Mouse (Mus musculus): ENCODE measurements around the gene Rnf157. TPM values are rescaled to one million over a fixed set of nuclear protein-coding genes. Genes with fewer than 3 reads are reported as not detected.

Gene Rnf157
- polyA plus RNA-seq, 1 experiment from 2014 or later, result 20.8 TPM

- Histone ChIP-seq H3K9ac (ENCODE audit: low read length) (0 out of 2 replicates have a peak overlapping the region, but pooled peaks have one; percentile 37), H3K27me3 (ENCODE audit: control insufficient read depth, insufficient read depth, low read length) (no peaks in the 10 kb centered on the region), H3K9me3 (ENCODE audit: control insufficient read depth, low read length) (no peaks in the 10 kb centered on the region), H3K36me3 (ENCODE audit: control insufficient read depth, insufficient read depth, low read length) (peaks cover 10% of the 10 kb centered on the region; the same call in 1 of the 2 replicates), H3K27ac (replicated peaks; ENCODE audit: low read depth, low read length) (0 out of 2 replicates have a peak overlapping the region, but pooled peaks have one; percentile 22), H3K4me1 (ENCODE audit: control insufficient read depth, insufficient read depth, low read length) (peaks cover 14% of the 10 kb centered on the region), H3K4me3 (ENCODE audit: low read depth, low read length) (0 out of 2 replicates have a peak overlapping the region, but pooled peaks have one; percentile 5), H3K4me2 (ENCODE audit: low read depth, severe bottlenecking) (peak overlapping the region; percentile 83; the same call in 1 of the 2 replicates)
- 83% methylated on average over 5 of the region's 5 CpGs for WGBS
- no peak for DNase-seq (ENCODE audit: low spot score)
- ATAC-seq (ENCODE audit: insufficient number of reproducible peaks, low FRiP score, low TSS enrichment, low read depth), result no peak
Observed at GRCm38 (mm10) chr11:116435992-116436724, 23.3 kb upstream of the Rnf157 start.

- H3K4me1 ChIP-seq (ENCODE audit: control insufficient read depth, insufficient read depth, low read length), result peaks cover 14% of the 10 kb centered on the region
- whole genome bisulfite sequencing, result 51% methylated on average over 12 of the region's 12 CpGs
Observed at GRCm38 (mm10) chr11:116434967-116435752, 22.3 kb upstream of the Rnf157 start.

GRCm38 (mm10) chr11:116434287-116434966 is 21.6 kb upstream of the Rnf157 start:
- Histone ChIP-seq H3K4me1 (ENCODE audit: control insufficient read depth, insufficient read depth, low read length) (peaks cover 14% of the 10 kb centered on the region), H3K9me3 (ENCODE audit: control insufficient read depth, low read length) (no peaks in the 10 kb centered on the region)
- under 1% methylated on average over 28 of the region's 67 CpGs for WGBS

More at GRCm38 (mm10) chr11:116434967-116435752, 22.3 kb upstream of the Rnf157 start:
- peaks cover 10% of the 10 kb centered on the region; the same call in 1 of the 2 replicates for H3K36me3 ChIP-seq (ENCODE audit: control insufficient read depth, insufficient read depth, low read length)
- H3K4me3 ChIP-seq (ENCODE audit: low read depth, low read length), result peak overlapping the region; percentile 89
- H3K9ac ChIP-seq (ENCODE audit: low read length), result peak overlapping the region; percentile 92
- no peaks in the 10 kb centered on the region for H3K9me3 ChIP-seq (ENCODE audit: control insufficient read depth, low read length)
- no peak for ATAC-seq (ENCODE audit: insufficient number of reproducible peaks, low FRiP score, low TSS enrichment, low read depth)
- DNase-seq (ENCODE audit: low spot score), result no peak
- no peaks in the 10 kb centered on the region for H3K27me3 ChIP-seq (ENCODE audit: control insufficient read depth, insufficient read depth, low read length)
- peak overlapping the region; percentile 84 for H3K27ac ChIP-seq (replicated peaks; ENCODE audit: low read depth, low read length)
- H3K4me2 ChIP-seq (ENCODE audit: low read depth, severe bottlenecking), result peak overlapping the region; percentile 83

GRCm38 (mm10) chr11:116433356-116434286 is 20.8 kb upstream of the Rnf157 start, which contains the start of gene Ubald2:
Gene Ubald2, plus strand, starts transcription at chr11:116434094.
- Histone ChIP-seq H3K36me3 (ENCODE audit: control insufficient read depth, insufficient read depth, low read length) (peaks cover 7% of the 10 kb centered on the region; the same call in 1 of the 2 replicates), H3K9ac (ENCODE audit: low read length) (peak within 1 kb of the TSS; percentile 92), H3K4me1 (ENCODE audit: control insufficient read depth, insufficient read depth, low read length) (peaks cover 14% of the 10 kb centered on the region), H3K4me2 (ENCODE audit: low read depth, severe bottlenecking) (peak within 1 kb of the TSS; percentile 83), H3K4me3 (ENCODE audit: low read depth, low read length) (peak within 1 kb of the TSS; percentile 89), H3K9me3 (ENCODE audit: control insufficient read depth, low read length) (no peaks in the 10 kb centered on the region), H3K27me3 (ENCODE audit: control insufficient read depth, insufficient read depth, low read length) (no peaks in the 10 kb centered on the region), H3K27ac (replicated peaks; ENCODE audit: low read depth, low read length) (peak within 1 kb of the TSS; percentile 84)
- DNase-seq (ENCODE audit: low spot score) (peak; percentile 99), ATAC-seq (ENCODE audit: insufficient number of reproducible peaks, low FRiP score, low TSS enrichment, low read depth) (peak; percentile 97)
- WGBS, result 2% methylated on average over 59 of the region's 66 CpGs

More at GRCm38 (mm10) chr11:116434287-116434966, 21.6 kb upstream of the Rnf157 start:
- Histone ChIP-seq H3K4me2 (ENCODE audit: low read depth, severe bottlenecking) (peak overlapping the region; percentile 83), H3K4me3 (ENCODE audit: low read depth, low read length) (peak overlapping the region; percentile 89), H3K9ac (ENCODE audit: low read length) (peak overlapping the region; percentile 92), H3K27me3 (ENCODE audit: control insufficient read depth, insufficient read depth, low read length) (no peaks in the 10 kb centered on the region), H3K36me3 (ENCODE audit: control insufficient read depth, insufficient read depth, low read length) (peaks cover 10% of the 10 kb centered on the region; the same call in 1 of the 2 replicates), H3K27ac (replicated peaks; ENCODE audit: low read depth, low read length) (peak overlapping the region; percentile 84)
- DNase-seq (ENCODE audit: low spot score), result peak; percentile 75
- ATAC-seq (ENCODE audit: insufficient number of reproducible peaks, low FRiP score, low TSS enrichment, low read depth), result peak; percentile 8; the same call in 1 of the 2 replicates

- DNase-seq (ENCODE audit: low spot score) (no peak), ATAC-seq (ENCODE audit: insufficient number of reproducible peaks, low FRiP score, low TSS enrichment, low read depth) (no peak)
- Histone ChIP-seq H3K36me3 (ENCODE audit: control insufficient read depth, insufficient read depth, low read length) (peaks cover 7% of the 10 kb centered on the region; the same call in 1 of the 2 replicates), H3K4me3 (ENCODE audit: low read depth, low read length) (no peak overlapping the region), H3K9ac (ENCODE audit: low read length) (no peak overlapping the region), H3K4me1 (ENCODE audit: control insufficient read depth, insufficient read depth, low read length) (peaks cover 14% of the 10 kb centered on the region), H3K4me2 (ENCODE audit: low read depth, severe bottlenecking) (peak overlapping the region; percentile 1; the same call in 1 of the 2 replicates), H3K27me3 (ENCODE audit: control insufficient read depth, insufficient read depth, low read length) (no peaks in the 10 kb centered on the region), H3K27ac (replicated peaks; ENCODE audit: low read depth, low read length) (0 out of 2 replicates have a peak overlapping the region, but pooled peaks have one; percentile 30), H3K9me3 (ENCODE audit: control insufficient read depth, low read length) (no peaks in the 10 kb centered on the region)
- WGBS, result 67% methylated on average over 8 of the region's 8 CpGs
Observed at GRCm38 (mm10) chr11:116432593-116433355, 19.9 kb upstream of the Rnf157 start.

- Histone ChIP-seq H3K27me3 (ENCODE audit: control insufficient read depth, insufficient read depth, low read length) (no peaks in the 10 kb centered on the region), H3K4me3 (ENCODE audit: low read depth, low read length) (no peak overlapping the region), H3K4me1 (ENCODE audit: control insufficient read depth, insufficient read depth, low read length) (peaks cover 14% of the 10 kb centered on the region), H3K9ac (ENCODE audit: low read length) (no peak overlapping the region), H3K4me2 (ENCODE audit: low read depth, severe bottlenecking) (no peak overlapping the region), H3K27ac (replicated peaks; ENCODE audit: low read depth, low read length) (no peak overlapping the region), H3K36me3 (ENCODE audit: control insufficient read depth, insufficient read depth, low read length) (peaks cover 1% of the 10 kb centered on the region; the same call in 1 of the 2 replicates), H3K9me3 (ENCODE audit: control insufficient read depth, low read length) (no peaks in the 10 kb centered on the region)
- DNase-seq (ENCODE audit: low spot score) (no peak), ATAC-seq (ENCODE audit: insufficient number of reproducible peaks, low FRiP score, low TSS enrichment, low read depth) (no peak)
- 75% methylated on average over 6 of the region's 6 CpGs for WGBS
Observed at GRCm38 (mm10) chr11:116432127-116432526, 19.3 kb upstream of the Rnf157 start.
